Mouse (Mus musculus) erythroblast, embryonic 14.5 days (primary cell): ENCODE measurements around the gene C1qtnf2.

Source experiments
- GATA1 ChIP-seq: IDR thresholded peaks from 2 replicates; pipeline ENCODE4 v1.6.1; 2012; ENCODE audit warnings: low read length, inconsistent platforms, mixed read lengths
- TAL1 ChIP-seq: IDR thresholded peaks from 3 replicates; pipeline ENCODE4 v1.6.1; 2012; ENCODE audit warnings: low read length, inconsistent platforms, mixed read lengths

DNA sequence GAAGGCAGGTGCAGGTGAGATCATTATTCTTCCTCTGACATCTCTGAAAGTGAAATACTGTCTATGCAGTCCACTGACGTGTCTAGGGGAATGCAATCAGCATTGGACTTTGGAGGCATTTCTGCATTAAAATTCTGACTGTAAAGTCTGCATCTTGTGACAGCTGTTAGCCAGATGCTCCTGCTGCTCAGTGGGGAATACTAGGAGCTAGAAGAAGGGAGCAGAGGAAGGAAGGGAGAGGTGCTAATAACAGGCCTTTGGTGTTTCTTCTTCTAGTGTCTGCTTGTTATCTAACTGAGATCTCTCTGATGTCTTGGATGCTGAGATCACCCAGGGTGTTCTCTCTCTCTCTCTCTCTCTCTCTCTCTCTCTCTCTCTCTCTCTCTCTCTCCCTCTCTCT is 961 bp upstream of the C1qtnf2 start:
- TF ChIP-seq TAL1 = no peak
- TF ChIP-seq GATA1 = no peak
